Mouse (Mus musculus): ENCODE data around the gene Gm28047.

Gm28047 gene

DNA sequence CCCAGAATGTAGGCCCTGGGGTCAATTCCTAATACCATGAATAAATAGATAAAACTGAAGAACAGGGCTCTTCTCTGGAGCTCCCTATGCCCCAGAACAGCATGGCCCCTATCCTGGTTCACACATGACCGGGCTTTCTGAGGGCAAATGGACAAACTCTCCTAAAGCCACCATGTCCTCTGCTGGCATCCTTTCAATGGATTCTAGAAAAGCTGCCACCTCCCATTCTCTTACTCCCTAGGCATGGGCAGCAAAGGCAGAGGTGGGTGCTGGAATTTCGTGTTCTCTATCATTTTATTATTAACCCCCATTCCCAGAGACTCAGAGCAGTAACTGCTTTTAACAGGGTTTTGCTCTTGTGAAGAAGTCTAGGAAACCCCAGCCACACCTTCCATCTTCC lies 109.6 kb downstream of the Gm28047 start:
- no peak for DNase-seq

DNA sequence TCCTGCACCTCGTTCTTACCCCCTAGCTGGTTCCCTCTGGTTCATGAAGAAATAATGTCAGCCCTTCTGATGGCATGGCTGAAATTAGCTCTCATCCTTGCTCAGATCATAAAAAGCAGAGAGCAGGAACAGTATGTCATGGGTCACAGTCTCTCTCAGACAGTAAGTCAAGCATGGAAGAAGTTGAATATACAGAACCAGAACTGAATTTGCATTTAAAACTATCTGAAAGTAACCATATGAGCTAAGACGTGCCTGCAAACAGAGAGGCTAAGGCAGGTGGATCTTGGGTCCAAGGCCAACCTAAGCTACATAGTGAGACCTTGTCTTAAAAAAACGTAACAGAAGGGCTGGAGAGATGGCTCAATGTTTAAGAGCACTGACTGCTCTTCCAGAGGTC lies 111.9 kb downstream of the Gm28047 start:
- no peak for DNase-seq

DNA sequence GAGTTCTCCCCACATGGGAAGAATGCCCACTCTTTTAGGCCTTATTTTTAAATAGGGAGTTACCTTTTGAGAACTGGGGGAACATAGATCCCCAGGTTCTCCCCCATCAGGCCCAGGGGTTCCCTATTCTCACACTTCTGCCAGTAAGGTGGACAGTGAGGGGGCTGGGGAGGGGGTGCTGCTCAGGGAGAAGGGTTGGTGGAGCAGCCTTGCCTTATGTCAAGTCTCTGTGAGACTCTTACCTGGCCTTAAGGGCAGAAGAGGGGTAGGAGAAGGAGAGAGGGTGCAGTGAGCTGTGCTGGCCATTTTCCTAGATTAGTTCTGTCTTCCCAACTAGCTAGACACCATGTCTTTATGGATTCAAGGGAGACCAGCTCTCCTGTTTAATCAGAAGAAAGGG lies 112.4 kb downstream of the Gm28047 start:
- DNase-seq, result no peak

DNA sequence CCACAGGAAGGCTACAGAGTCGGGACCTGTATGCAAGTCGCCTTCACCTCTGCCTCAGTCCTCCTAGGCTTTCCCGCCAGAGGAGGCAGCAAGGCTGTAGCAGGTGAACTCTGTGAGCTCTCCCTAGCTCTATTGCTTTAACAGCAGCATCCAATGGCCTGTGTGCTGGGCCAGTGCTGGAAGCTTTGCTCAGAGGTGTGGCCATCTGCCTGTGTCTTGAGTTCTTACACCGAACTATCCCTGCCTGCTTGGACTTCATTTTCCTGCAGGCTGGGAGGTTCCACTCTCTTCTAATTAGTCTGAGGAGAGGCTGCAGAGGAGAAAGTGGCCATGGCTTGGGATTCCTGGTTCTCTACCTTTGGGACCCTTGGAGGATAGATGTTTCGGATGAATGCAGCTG lies 112.9 kb downstream of the Gm28047 start:
- DNase-seq, result no peak

DNA sequence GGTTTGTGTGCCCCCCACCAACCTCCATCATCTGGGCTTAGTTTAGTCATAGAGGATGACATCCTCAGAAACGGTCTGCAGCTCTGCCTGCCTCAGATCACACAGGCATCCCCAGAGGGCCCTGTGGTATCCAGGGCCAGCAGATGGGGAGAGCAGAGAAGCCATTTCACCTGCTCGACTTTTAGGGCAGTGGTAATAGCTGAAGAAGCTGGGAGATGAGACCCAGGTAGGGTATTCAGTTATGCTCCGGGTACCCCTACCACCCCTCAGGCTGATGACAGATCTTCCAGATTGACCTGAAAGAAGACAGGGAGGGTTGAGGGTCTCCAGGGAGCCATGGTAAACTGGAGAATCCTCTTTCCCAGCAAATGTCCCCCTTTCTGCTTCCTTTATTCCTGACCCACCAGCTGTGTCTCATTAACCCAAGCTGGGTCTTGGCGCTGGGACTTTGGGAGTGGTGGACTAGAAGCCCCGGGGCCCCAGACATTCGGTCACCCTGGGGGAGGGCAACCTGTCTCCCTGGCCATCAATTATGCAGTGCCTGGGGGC lies 113.5 kb downstream of the Gm28047 start:
- DNase-seq, result no peak

DNA sequence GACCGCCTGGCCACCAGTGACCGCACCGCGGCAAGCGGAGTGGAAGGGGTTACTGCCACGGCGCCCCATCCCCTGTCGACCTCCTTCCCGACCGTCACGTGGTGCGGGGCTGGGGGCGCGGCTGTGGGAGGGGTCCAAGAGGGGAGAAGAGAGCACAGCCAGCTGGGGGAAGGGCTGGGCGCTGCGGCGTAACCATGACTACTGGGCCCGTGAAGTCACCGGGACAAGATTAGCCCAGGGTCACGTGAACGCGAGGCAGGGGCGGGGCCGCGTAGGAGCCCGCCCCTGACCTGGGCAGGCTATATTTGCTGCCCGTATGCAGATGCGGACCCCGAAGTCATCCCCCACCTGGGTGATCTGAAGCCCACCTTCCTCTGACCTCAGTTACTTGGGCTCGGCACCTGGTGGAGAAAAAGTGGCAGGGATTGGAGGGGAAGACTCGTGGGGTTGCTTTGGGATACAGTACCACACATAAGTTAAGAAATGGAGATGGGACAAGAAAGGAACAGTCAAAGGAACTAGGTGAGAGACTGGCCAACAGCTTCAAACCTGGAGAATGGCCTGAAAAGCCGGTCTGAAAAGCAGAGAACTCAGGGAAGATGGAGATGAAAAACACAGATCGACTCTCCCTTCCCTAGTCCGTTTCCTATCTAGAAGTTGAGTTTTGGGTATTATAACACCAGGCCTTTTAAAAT lies 114.1 kb downstream of the Gm28047 start:
- peak; percentile 82 to 87 for DNase-seq

DNA sequence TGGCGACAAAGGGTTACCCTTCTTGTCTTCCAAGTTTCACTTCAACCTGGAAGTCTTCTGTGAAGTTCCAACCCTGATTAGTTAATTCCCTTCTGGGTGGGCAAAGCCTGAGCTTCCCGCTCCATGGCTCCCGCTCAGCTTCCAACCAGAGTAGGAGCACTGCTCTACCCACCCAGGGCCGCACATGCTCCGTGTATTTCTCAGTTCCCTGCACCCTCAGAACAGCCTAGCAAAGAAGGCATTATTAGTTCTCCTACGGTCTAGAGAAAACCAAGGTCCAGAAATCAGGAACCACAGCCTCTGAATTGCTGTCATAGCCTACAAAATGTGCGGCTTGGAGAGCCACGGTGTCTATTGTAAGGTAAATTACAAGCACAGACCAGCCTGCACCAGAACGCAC lies 114.8 kb downstream of the Gm28047 start:
- no peak for DNase-seq

DNA sequence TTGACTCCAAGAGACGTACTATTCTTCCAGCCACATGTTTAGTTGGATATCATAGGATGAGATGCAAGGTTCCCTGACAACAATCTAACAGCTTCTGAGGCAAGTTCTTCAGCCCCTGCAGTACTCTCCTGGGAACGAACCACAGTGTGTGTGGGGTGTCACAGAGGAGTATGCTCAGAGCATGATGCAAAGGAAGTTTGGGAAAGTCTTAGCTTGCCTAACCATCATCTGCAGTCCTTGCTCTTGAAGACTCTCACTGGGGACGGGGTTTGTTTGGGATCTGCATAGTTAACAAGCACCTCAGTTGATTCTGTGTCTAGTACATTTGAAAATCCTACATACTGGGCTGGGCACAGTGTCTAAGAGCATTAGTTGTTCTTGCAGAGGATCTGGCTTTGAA lies 116.5 kb downstream of the Gm28047 start:
- DNase-seq, result no peak

DNA sequence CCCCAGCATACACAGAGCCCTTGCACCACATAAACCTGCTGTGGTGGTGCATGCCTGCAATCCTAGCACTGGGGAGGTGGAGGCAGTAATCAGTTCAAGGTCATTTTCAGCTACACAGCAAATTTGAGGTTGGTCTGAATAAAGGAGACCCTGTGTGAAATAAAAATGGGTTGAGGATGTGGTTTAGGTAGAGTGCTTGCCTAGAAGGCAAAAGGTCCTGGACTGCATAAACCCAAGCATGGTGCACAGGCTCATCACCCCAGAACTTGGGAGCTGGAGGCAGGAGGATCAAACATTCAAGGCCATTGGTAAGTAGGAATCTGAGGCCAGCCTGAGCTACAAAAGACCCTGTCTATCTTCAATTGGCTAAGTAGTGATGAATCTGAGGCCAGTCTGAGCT lies 117.3 kb downstream of the Gm28047 start:
- DNase-seq, result no peak

DNA sequence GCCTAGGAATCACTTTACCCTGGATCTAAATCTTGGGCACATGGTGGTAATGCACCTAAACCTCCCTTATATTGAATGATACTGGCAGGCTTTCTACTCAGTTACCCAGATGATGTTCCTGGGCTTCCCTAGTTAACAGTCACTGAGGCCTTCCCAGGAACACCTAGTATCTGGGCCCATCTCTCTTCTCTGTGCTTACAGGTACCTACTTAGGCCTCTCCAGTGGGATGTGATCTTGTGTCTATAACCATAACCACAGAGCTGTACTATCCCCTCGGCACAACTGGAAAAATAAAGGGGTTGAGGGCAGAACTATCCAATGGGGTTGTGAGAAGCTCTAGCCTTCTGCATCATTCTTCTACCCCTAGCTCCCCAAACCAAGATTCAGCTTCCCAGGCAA lies 118.0 kb downstream of the Gm28047 start:
- DNase-seq, result no peak

DNA sequence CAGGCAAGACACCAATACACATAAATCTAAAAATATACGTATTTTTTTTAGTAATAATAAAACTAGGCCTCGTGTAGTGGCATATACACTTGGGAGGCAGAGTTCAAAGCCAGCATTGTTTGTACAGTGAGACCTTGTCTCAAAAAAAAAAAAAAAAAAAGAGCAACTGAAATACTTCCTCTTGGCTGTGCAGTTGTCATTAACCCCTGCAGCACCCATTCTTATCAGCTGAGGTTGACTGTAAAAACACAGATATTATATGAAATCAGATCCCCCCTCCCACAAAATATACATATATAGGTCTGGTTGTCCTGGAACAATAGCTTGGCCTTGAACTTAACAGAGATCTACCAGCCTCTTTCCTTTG lies 118.4 kb downstream of the Gm28047 start:
- DNase-seq, result no peak

DNA sequence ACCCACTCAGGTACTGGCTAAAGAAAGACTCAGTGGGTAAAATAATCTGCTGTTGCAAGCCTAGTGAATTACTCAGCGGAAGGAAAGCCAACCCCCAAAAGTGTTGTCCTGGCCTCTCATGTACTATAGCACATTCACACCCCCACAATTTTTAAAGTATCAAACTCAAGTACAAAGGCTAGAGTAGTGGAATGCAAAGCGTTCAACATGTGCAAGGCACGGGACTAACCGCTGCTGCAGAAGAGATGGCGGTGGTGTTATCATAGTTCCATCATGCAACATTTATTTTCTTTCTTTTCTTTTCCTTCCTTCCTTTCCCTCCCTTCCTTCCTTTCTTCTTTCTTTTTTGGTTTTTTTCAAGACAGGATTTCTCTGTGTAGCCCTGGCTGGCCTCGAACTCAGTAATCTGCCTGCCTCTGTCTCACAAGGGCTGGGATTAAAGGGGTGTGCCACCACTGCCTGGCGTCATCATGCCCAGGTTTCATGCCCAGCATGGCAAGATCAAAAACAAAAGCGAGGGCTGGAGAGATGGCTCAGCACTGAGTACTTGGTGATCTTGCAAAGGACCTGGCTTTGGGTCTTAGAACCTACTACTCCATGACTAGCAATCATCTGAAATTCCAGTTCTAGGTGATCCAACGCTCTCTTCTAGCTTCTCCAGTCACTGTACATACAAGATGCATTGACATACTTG lies 119.0 kb downstream of the Gm28047 start:
- no peak for DNase-seq

DNA sequence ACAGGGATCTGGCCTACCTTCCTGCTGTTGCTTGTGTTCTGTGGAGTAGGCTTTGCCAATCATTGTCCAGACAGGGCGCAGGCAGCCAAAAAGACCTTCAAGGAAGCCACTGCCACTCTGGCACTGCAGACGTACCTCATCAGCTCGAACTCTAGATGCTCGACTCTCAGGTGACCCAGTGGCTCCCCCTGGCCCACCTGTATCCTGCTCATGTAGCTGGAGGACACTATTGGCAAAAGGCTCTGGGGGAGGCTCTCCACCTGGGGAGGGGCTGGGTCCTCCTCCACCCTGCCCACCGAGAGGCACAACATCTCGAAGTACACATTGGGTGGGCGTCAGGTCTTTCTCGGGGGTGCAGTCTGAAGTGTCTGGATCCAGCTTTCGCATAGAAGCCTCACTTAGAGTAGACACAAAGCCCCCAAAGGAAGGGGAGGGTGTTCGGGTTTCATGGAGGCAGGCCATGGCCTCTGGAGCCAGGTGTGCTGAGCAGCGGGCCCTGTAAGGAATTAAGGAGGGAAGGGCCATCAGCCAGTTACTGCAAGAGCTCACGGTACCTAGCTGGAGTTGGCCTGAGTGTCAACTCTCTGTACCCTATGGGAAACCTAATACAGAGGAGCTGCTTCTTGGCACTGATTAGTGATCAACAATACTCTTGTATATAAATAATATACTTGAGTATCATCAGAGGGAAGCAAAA lies 119.6 kb downstream of the Gm28047 start:
- DNase-seq, result no peak

DNA sequence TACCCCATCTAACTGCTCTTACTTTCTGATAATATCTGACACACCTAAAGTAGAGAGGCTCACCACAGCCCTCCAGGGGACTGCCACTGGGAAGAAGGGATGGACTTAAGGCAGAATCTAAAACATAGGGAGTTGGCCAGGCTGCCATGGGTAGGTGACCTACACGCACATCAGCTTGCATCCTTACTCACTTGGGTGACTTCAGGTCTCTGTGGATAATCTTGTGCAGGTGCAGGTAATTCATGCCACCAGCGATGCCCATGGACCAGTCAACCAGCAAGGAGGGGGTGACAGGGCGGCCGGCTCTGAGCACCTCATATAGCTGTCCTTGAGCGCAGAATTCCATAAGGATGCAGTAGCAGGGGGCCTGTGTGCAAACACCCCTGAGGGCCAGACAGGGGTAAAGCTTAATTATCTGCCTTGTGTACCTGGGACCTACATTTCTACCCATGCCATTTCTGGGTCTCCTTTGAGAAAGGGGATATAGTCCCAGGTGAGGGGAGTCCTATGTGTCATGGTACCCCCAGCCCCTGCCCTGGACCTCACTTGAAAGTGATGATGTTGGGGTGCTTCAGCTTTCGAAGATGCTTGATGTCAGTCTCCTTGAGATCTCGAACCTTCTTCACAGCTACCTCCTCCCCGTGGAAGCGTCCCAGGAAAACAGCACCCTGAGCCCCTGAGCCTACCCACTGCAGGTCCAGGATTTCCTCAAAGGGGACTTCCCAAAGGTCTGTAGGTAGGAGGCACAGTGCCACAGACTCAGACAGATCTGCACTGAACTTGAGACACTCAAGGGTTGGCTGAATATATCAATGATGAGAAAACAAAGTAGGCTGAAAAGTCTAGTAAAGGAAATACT lies 120.7 kb downstream of the Gm28047 start:
- DNase-seq, result no peak

DNA sequence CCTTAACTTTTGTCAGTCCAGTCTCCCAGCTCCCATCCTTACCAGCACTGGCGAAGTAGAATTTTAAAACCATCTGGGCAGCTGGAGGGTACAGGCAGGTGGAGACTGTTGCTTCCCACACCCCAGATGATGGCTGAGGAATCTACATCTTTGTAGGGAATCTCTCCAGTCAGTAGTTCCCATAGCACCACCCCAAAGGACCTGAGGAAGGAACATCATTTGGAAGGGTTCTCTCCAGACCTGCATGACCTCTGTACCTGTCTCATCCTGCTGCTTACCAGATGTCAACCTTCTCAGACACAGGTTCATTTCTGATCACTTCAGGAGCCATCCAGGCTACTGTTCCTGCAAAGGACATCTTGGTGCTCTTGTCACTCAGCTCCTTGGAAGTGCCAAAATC lies 121.4 kb downstream of the Gm28047 start, which contains the start of gene Gm10337:
Gene Gm10337 (plus strand): TSS at position 276 of the 400 bp plus-strand sequence.
- no peak for DNase-seq

DNA sequence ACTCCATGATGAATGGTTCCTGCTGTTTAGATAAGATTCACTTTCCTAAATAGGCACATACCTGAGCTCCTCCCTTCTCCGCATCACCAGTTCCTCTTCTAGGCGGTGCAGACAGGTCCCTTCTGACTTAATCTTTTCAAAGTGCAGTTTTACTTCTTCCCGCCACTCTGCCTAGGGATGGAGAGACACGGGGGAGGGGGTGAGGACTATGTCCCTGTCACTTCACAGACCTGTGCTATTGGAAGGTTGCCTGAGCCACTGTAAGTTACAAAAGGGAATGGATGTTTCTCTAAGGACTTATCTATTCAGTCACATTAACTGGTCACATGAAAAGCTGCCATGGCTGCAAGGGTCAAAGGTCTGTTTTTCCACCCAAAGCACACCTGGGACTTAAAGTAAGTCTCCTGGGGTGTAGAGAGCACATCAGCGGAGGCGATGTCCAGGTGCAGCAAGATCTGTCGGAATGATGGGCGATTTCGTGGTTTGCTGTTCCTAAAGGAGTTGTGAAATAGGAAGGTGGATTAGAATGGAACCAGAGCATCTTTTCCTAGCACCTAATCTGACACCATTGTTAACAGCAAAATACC lies 122.5 kb downstream of the Gm28047 start:
- DNase-seq, result no peak

DNA sequence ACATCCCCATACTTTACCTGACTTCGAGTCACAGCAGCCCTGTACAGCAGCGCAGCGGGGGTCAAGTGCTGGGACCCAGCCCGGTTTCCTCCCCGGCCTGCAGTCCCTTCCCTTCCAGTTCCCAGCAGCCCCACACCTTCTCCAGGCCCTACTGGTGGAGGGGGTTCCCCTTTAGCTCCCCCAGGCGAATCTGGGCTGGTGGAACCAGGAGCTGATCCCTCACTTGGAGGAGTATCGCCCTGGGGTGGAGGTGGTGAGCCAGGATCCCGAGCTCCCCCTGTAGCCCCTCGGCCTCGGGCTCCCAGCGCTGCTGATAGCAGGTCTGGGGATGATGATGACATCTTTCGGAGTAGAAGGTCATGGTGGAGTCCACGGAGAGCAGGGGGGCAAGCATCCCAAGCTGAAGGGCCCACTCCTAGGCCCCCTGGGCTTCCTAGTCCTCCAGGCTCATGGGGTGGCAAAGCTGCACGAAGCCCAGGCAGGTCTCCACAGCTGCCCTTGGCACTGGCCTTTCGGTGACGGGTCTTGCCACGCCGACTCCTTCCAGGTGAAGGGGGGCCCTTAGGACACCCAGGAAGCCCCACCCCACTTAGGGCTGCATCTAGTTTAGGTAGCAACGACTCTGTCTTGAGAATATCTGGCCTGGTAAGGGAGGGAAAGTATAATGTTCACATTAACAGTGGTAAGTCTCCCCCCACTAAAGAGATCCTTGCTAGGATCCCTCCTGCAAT lies 123.6 kb downstream of the Gm28047 start:
- no peak for DNase-seq

DNA sequence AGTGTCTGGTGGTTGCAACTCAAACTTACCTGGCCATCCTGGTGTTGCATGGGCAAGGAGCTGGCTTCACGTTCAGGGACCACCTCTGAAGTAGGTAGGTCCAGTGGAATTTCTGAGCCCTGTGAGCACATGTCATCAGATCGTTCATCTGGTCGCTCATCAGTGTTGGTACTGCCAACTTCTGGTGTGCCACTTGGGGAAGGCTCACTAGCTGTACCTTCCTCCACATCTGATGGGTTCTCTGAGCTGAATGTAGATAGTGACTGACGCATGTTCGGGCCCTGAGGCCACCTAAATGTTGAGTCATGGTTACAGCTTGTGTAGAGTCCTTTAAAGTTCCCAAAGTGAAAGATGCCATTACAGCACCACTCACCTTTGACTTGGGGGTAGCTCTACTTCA lies 124.4 kb downstream of the Gm28047 start:
- no peak for DNase-seq

DNA sequence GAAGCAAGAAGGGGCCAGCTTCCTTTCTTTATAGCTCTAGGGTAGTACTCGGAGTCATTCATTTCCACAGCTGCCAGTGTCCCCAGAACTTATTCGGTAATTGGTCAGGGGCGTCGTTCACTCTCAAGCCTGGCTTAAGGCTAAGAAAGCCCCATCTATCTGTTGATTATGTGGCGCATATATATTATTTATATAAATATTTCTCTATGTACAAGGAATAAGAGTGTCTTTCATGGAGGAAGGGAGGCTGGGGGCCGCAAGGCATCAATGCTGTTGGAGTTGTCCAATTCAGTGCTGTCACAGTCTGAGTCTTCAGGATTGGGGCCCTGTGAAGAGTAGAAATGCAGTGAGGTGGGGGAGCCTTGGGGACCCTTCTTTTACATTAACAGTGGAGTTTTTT lies 125.0 kb downstream of the Gm28047 start:
- no peak for DNase-seq

DNA sequence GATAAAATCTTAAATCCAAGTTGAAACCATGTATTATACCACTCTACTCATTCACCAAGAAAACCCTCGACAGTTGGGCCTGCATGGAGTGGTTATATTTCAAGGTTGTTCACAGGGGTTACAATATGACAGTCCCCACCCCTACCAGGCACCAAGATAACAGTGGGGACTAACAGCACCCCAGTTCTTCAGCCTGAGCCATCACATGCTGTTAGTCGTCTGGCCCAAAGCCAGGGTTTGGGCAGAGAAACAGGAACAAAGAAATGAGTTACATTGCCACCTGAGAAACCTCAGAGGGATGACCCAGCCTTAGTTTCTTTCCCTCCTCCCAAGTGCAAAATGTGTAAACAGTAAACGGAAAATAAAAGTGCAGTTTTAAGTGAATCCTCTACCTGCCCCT lies 125.5 kb downstream of the Gm28047 start:
- no peak for DNase-seq

DNA sequence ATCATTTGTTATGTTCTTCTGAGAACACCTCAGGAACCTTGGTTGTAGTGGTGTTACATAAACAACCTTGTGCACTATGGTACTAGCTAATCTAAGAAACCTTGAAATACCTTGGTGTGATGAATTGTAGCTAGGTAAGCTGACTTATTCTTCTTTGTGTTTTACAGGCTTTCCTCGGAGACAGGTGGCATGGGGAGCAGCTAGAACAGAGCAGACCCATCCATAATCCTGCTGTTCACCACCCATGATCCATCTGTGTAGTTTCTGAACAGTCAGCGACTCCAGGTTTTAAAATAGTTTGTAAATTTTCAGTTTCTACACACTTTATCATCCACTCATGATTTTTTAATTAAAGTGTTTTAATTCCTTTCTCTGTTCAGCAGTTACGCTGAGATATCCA lies 126.5 kb downstream of the Gm28047 start:
- no peak for DNase-seq

DNA sequence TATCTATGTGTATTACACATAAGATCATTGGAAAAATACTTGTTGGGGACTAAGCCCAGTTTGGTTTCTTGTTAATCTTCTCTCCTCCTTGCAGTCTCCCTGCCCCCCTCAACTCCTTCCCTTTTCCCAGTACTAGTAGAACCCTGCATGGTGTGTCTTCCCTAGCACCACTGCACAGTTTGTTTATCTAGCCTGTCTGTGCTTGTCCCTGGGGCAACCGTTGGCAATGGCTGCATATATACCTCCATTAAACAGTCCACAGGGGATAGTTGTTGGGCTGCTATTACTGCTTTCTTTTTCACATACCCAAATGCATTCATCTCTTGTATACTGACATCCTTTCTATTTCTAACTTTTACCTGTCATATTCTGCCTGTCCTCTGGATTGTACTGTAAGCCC lies 137.2 kb downstream of the Gm28047 start:
- DNase-seq, result no peak
